21 mouse cellular contexts compared by ENCODE assay signal in genomic region chr3:152493813-152494212, GRCm38 (mm10).
A peak's percentile ranks its signal among the peaks of the same experiment; 100 is the strongest.
DNase-seq lines count a peak whose midpoint lies in the region; ATAC-seq and TF ChIP-seq lines count a peak whose summit lies in the region.
"Had no signal": no experiment of that assay in that cellular context is flagged by ENCODE, and none has a peak within 500 bp of the region (broad histone marks: within the 10 kb centered on the region; RNA-seq: fewer than 3 reads in every experiment).

No protein-coding gene starts in this region.

- H3K4me2 ChIP-seq in forebrain, postnatal 0 days (ENCODE audit: low read depth) = no peak overlapping the region
- no peak overlapping the region for H3K4me2 ChIP-seq in forebrain, embryonic 15.5 days (replicated peaks)
- H3K4me2 ChIP-seq in heart, embryonic 13.5 days = peak overlapping the region; percentile 33
- H3K4me2 ChIP-seq in heart, postnatal 0 days (ENCODE audit: low read depth, low read length) = no peak overlapping the region; the same call in 1 of the 2 replicates
- H3K4me2 ChIP-seq: embryonic facial prominence, embryonic 15.5 days; hindbrain, embryonic 13.5 days; intestine, embryonic 15.5 days had no signal

- WGBS in forebrain, postnatal 0 days = 43% methylated on average over 2 of the region's 2 CpGs
- 52% methylated on average over 2 of the region's 2 CpGs for WGBS in forebrain, embryonic 15.5 days
- 11% methylated on average over 2 of the region's 2 CpGs for WGBS in heart, embryonic 13.5 days
- 30% methylated on average over 2 of the region's 2 CpGs for WGBS in heart, adult 2 months
- 14% methylated on average over 2 of the region's 2 CpGs for WGBS in heart, postnatal 0 days

- no peaks in the 10 kb centered on the region for H3K9me3 ChIP-seq in forebrain, postnatal 0 days (ENCODE audit: low read length)
- H3K9me3 ChIP-seq in forebrain, embryonic 15.5 days = no peaks in the 10 kb centered on the region
- no peaks in the 10 kb centered on the region for H3K9me3 ChIP-seq in heart, embryonic 13.5 days
- no peaks in the 10 kb centered on the region for H3K9me3 ChIP-seq in heart, postnatal 0 days (replicated peaks; ENCODE audit: control insufficient read depth, low read length)
- H3K9me3 ChIP-seq: embryonic facial prominence, embryonic 15.5 days; forebrain, embryonic 10.5 days; hindbrain, embryonic 13.5 days; intestine, embryonic 15.5 days had no signal

- H3K36me3 ChIP-seq in forebrain, postnatal 0 days (ENCODE audit: insufficient read depth) = no peaks in the 10 kb centered on the region
- no peaks in the 10 kb centered on the region for H3K36me3 ChIP-seq in forebrain, embryonic 15.5 days
- H3K36me3 ChIP-seq in heart, embryonic 13.5 days = no peaks in the 10 kb centered on the region
- H3K36me3 ChIP-seq in heart, adult 2 months (ENCODE audit: control insufficient read depth, insufficient read depth, low read length) = no peaks in the 10 kb centered on the region
- no peaks in the 10 kb centered on the region for H3K36me3 ChIP-seq in heart, postnatal 0 days (replicated peaks; ENCODE audit: control insufficient read depth, insufficient read depth, low read length)
- H3K36me3 ChIP-seq: embryonic facial prominence, embryonic 15.5 days; forebrain, embryonic 10.5 days; hindbrain, embryonic 13.5 days; intestine, embryonic 15.5 days had no signal

- intact Hi-C loops in heart, adult 2 months (cut with DNase I) = no loop called here

- H3K27me3 ChIP-seq in forebrain, postnatal 0 days (ENCODE audit: insufficient read depth, low read length) = no peaks in the 10 kb centered on the region
- no peaks in the 10 kb centered on the region for H3K27me3 ChIP-seq in forebrain, embryonic 15.5 days
- peaks cover 45% of the 10 kb centered on the region for H3K27me3 ChIP-seq in heart, embryonic 13.5 days (replicated peaks)
- H3K27me3 ChIP-seq in heart, adult 2 months (ENCODE audit: control insufficient read depth, insufficient read depth, low read length) = no peaks in the 10 kb centered on the region
- 0 out of 2 replicates have a peak, but pooled peaks cover 3% of the 10 kb centered on the region for H3K27me3 ChIP-seq in heart, postnatal 0 days (ENCODE audit: control insufficient read depth, insufficient read depth, low read length)
- H3K27me3 ChIP-seq: embryonic facial prominence, embryonic 15.5 days; hindbrain, embryonic 13.5 days; intestine, embryonic 15.5 days had no signal

- TF ChIP-seq POLR2A in heart, adult 2 months (IDR thresholded peaks at IDR 0.05; ENCODE audit: insufficient read depth, low read depth, low read length) = no peak
- no peak for TF ChIP-seq POLR2A in brain, embryonic 14.5 days (IDR thresholded peaks at IDR 0.05; ENCODE audit: borderline replicate concordance, extremely low read depth, insufficient read depth, insufficient read length, poor library complexity, severe bottlenecking)

- peaks cover 8% of the 10 kb centered on the region; the same call in 1 of the 2 replicates for H3K4me1 ChIP-seq in forebrain, postnatal 0 days (ENCODE audit: insufficient read depth)
- H3K4me1 ChIP-seq in forebrain, embryonic 15.5 days = peaks cover 15% of the 10 kb centered on the region
- H3K4me1 ChIP-seq in heart, embryonic 13.5 days = peaks cover 63% of the 10 kb centered on the region
- H3K4me1 ChIP-seq in heart, adult 2 months (ENCODE audit: control insufficient read depth, insufficient read depth, low read length) = no peaks in the 10 kb centered on the region
- peaks cover 16% of the 10 kb centered on the region; the same call in 1 of the 2 replicates for H3K4me1 ChIP-seq in heart, postnatal 0 days (ENCODE audit: control insufficient read depth, insufficient read depth)
- H3K4me1 ChIP-seq: embryonic facial prominence, embryonic 15.5 days had no signal

- TF ChIP-seq EP300 in heart, adult 2 months (IDR thresholded peaks at IDR 0.05; ENCODE audit: insufficient read depth, low read depth, low read length) = no peak
- peak; percentile 49; the same call in 1 of the 2 replicates for TF ChIP-seq EP300 in heart, postnatal 0 days (IDR thresholded peaks at IDR 0.05; ENCODE audit: low read depth)

- H3K79me2 ChIP-seq in heart, adult 2 months (replicated peaks; ENCODE audit: control insufficient read depth, insufficient read depth, low read length) = no peaks in the 10 kb centered on the region

- ATAC-seq in forebrain, postnatal 0 days = peak; percentile 65; the same call in 1 of the 2 replicates
- no peak for ATAC-seq in forebrain, embryonic 15.5 days (replicated peaks)
- ATAC-seq in heart, embryonic 13.5 days (ENCODE audit: extremely low read depth, insufficient number of reproducible peaks, low FRiP score, low TSS enrichment) = no peak
- peak; percentile 67 for ATAC-seq in heart, postnatal 0 days (ENCODE audit: insufficient read depth, low read depth)

- DNase-seq in forebrain, postnatal 0 days = no peak
- no peak for DNase-seq in heart, adult 2 months
- no peak for DNase-seq in heart, postnatal 0 days (ENCODE audit: low spot score)
- no peak for DNase-seq in heart, adult 18-20 months
- peak; percentile 22 for DNase-seq in brain, embryonic 14.5 days (ENCODE audit: low read depth)
- DNase-seq: adrenal gland, adult 8-10 months; adrenal gland, postnatal 36 days; cerebellum, adult 11 months; cerebellum, adult 8-10 months; cerebellum, postnatal 14 days; embryo, embryonic 11 days; gastrocnemius, postnatal 14 days; kidney, adult 18-20 months; kidney, postnatal 10 days had no signal

- H3K9ac ChIP-seq in forebrain, postnatal 0 days = no peak overlapping the region
- no peak overlapping the region for H3K9ac ChIP-seq in forebrain, embryonic 15.5 days (replicated peaks)
- H3K9ac ChIP-seq in heart, embryonic 13.5 days = no peak overlapping the region
- H3K9ac ChIP-seq in heart, adult 2 months (ENCODE audit: low read depth, low read length) = no peak overlapping the region
- no peak overlapping the region for H3K9ac ChIP-seq in heart, postnatal 0 days (replicated peaks; ENCODE audit: low read depth, low read length)
- H3K9ac ChIP-seq: embryonic facial prominence, embryonic 15.5 days; hindbrain, embryonic 13.5 days; intestine, embryonic 15.5 days had no signal

- TF ChIP-seq CTCF in forebrain, postnatal 0 days (IDR thresholded peaks at IDR 0.05; ENCODE audit: low read depth) = no peak
- TF ChIP-seq CTCF in heart, adult 2 months (IDR thresholded peaks at IDR 0.05) = no peak
- no peak for TF ChIP-seq CTCF in heart, postnatal 0 days (IDR thresholded peaks at IDR 0.05; ENCODE audit: low read depth)
- no peak for TF ChIP-seq CTCF in brain, embryonic 14.5 days (IDR thresholded peaks at IDR 0.05; ENCODE audit: borderline replicate concordance, extremely low read depth, insufficient read depth, insufficient read length)

- H3K27ac ChIP-seq in forebrain, postnatal 0 days (ENCODE audit: low read depth, low read length) = no peak overlapping the region
- no peak overlapping the region for H3K27ac ChIP-seq in forebrain, embryonic 15.5 days (replicated peaks)
- H3K27ac ChIP-seq in heart, embryonic 13.5 days (replicated peaks) = no peak overlapping the region
- no peak overlapping the region for H3K27ac ChIP-seq in heart, adult 2 months
- H3K27ac ChIP-seq in heart, postnatal 0 days (ENCODE audit: low read depth) = no peak overlapping the region
- H3K27ac ChIP-seq: embryonic facial prominence, embryonic 15.5 days; forebrain, embryonic 10.5 days; intestine, embryonic 15.5 days had no signal

- no peak overlapping the region for H3K4me3 ChIP-seq in forebrain, postnatal 0 days (ENCODE audit: low read depth, low read length)
- no peak overlapping the region for H3K4me3 ChIP-seq in forebrain, embryonic 15.5 days
- no peak overlapping the region for H3K4me3 ChIP-seq in heart, embryonic 13.5 days
- no peak overlapping the region for H3K4me3 ChIP-seq in heart, adult 2 months
- H3K4me3 ChIP-seq in heart, postnatal 0 days (ENCODE audit: low read depth, low read length) = no peak overlapping the region
- H3K4me3 ChIP-seq: embryonic facial prominence, embryonic 15.5 days; erythroblast, embryonic 14.5 days; forebrain, embryonic 10.5 days; hindbrain, embryonic 13.5 days; intestine, embryonic 15.5 days had no signal

Comparison
In these comparisons a context has a peak if more than half of its experiments do, and no peak if none do; other contexts are left out.
1. ATAC-seq: peak in forebrain, postnatal 0 days (single experiment) and heart, postnatal 0 days (single experiment); none in forebrain, embryonic 15.5 days (single experiment) and heart, embryonic 13.5 days (single experiment).